ENCODE assay signal across 8 mouse cellular contexts in the genomic region with DNA sequence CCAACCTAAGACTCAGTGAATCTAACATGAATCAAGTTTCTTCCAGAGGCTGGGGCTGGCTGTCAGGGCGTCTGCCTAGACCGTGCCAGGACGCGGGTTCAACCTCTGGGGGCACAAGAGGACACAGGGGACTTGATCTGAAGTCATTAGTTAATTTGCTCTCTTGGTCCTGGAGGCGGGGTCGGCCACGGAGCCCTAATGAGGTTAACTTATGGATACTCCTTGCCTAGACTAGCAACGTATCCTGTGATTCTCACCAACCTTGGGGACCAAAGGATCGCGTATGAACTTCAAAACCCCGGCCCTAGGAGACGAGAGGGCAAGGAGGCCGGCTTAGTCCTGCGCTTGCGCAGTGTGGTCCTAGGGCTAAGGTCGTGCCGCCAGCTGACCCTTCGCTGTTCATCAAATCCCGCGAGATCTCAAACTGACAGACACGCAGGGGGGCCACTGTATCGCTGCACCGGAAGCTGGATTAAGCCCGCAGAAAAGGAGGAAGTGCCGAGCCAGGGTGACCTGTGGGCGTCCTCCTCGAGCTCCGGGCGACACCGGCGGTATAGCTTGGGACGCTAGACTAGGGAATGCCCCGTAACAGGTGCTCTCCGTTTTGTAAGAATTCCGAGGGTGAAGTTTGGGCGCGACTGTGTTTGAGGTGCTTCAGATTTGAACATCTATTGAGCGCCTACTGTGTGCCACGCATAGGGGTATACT. TPM values are rescaled to one million over a fixed set of nuclear protein-coding genes. Genes with fewer than 3 reads are reported as not detected.
DNase-seq lines count a peak whose midpoint lies in the region; ATAC-seq lines count a peak whose summit lies in the region.

A gene (plus strand): TSS at position 348 of the 708 bp plus-strand sequence.

- peak within 1 kb of the TSS; percentile 91 for H3K9ac ChIP-seq in heart, embryonic 13.5 days
- peak within 1 kb of the TSS; percentile 83 for H3K9ac ChIP-seq in liver, embryonic 12.5 days
- H3K9ac ChIP-seq in stomach, embryonic 15.5 days, result peak within 1 kb of the TSS; percentile 34; the same call in 1 of the 2 replicates

- H3K9me3 ChIP-seq in heart, embryonic 13.5 days, result no peaks in the 10 kb centered on the region
- no peaks in the 10 kb centered on the region for H3K9me3 ChIP-seq in liver, embryonic 12.5 days (replicated peaks)
- no peaks in the 10 kb centered on the region for H3K9me3 ChIP-seq in stomach, embryonic 15.5 days

- peak; percentile 93 for DNase-seq in CD4-positive, CD25-positive, alpha-beta regulatory T cell, adult 2 months (ENCODE audit: low read depth, low spot score)
- DNase-seq in fat pad, adult 2 months (ENCODE audit: extremely low read depth, low read depth, low spot score), result peak; percentile 64
- DNase-seq in kidney, postnatal 10 days, result peak; percentile 95
- peak; percentile 94 to 95 for DNase-seq in natural killer cell, adult 2 months (ENCODE audit: low spot score in 2 of 2)

- peak within 1 kb of the TSS; percentile 96 for H3K27ac ChIP-seq in brown adipose tissue, adult 24 weeks (replicated peaks; ENCODE audit: low read depth, low read length)
- H3K27ac ChIP-seq in heart, embryonic 13.5 days (replicated peaks), result peak within 1 kb of the TSS; percentile 88
- H3K27ac ChIP-seq in liver, embryonic 12.5 days, result peak within 1 kb of the TSS; percentile 87
- peak within 1 kb of the TSS; percentile 80 for H3K27ac ChIP-seq in stomach, embryonic 15.5 days

- ATAC-seq in heart, embryonic 13.5 days (ENCODE audit: extremely low read depth, insufficient number of reproducible peaks, low FRiP score, low TSS enrichment), result peak; percentile 89
- ATAC-seq in liver, embryonic 12.5 days, result peak; percentile 97
- peak; percentile 96 for ATAC-seq in stomach, embryonic 15.5 days (ENCODE audit: insufficient read depth, low FRiP score, low read depth)

- H3K36me3 ChIP-seq in heart, embryonic 13.5 days, result no peaks in the 10 kb centered on the region; the same call in 1 of the 2 replicates
- H3K36me3 ChIP-seq in liver, embryonic 12.5 days, result peaks cover 3% of the 10 kb centered on the region; the same call in 1 of the 2 replicates
- no peaks in the 10 kb centered on the region for H3K36me3 ChIP-seq in stomach, embryonic 15.5 days

- 0 out of 2 replicates have a peak, but pooled peaks cover 2% of the 10 kb centered on the region for H3K4me1 ChIP-seq in brown adipose tissue, adult 24 weeks (ENCODE audit: control insufficient read depth, insufficient read depth, insufficient read length, low read length)
- H3K4me1 ChIP-seq in heart, embryonic 13.5 days, result peaks cover 24% of the 10 kb centered on the region
- peaks cover 40% of the 10 kb centered on the region for H3K4me1 ChIP-seq in liver, embryonic 12.5 days
- H3K4me1 ChIP-seq in stomach, embryonic 15.5 days, result no peaks in the 10 kb centered on the region

- under 1% methylated on average over 39 of the region's 39 CpGs for WGBS in heart, embryonic 13.5 days
- under 1% methylated on average over 39 of the region's 39 CpGs for WGBS in liver, embryonic 12.5 days (ENCODE audit: insufficient replicate concordance)
- WGBS in stomach, embryonic 15.5 days, result under 1% methylated on average over 39 of the region's 39 CpGs

- H3K27me3 ChIP-seq in heart, embryonic 13.5 days (replicated peaks), result no peaks in the 10 kb centered on the region
- no peaks in the 10 kb centered on the region for H3K27me3 ChIP-seq in liver, embryonic 12.5 days (replicated peaks)
- no peaks in the 10 kb centered on the region for H3K27me3 ChIP-seq in stomach, embryonic 15.5 days (replicated peaks)

- peak within 1 kb of the TSS; percentile 80 for H3K4me2 ChIP-seq in heart, embryonic 13.5 days
- peak within 1 kb of the TSS; percentile 83 for H3K4me2 ChIP-seq in liver, embryonic 12.5 days
- peak within 1 kb of the TSS; percentile 73 for H3K4me2 ChIP-seq in stomach, embryonic 15.5 days

- H3K4me3 ChIP-seq in brown adipose tissue, adult 24 weeks (ENCODE audit: insufficient read depth, low read depth, low read length), result peak within 1 kb of the TSS; percentile 74
- H3K4me3 ChIP-seq in heart, embryonic 13.5 days, result peak within 1 kb of the TSS; percentile 77
- peak within 1 kb of the TSS; percentile 76 for H3K4me3 ChIP-seq in liver, embryonic 12.5 days
- peak within 1 kb of the TSS; percentile 58 for H3K4me3 ChIP-seq in stomach, embryonic 15.5 days (replicated peaks)

RNA-seq across cellular contexts. Expression of the gene that starts here (rescaled TPM):
- polyA plus RNA-seq in brown adipose tissue, adult 24 weeks (2012; ENCODE audit: insufficient read depth, insufficient read length, missing spikeins), result 253 and 299 TPM in 2 replicates
- polyA plus RNA-seq in heart, embryonic 13.5 days (2015; fragmentation: Nextera tagmentation; extraction: Ambion mirVana), result 58.0 and 65.3 TPM in 2 replicates
- polyA plus RNA-seq in liver, embryonic 12.5 days (2016; fragmentation: Nextera tagmentation; extraction: Ambion mirVana), result 34.9 and 35.0 TPM in 2 replicates
- 28.3 and 32.6 TPM in 2 replicates for polyA plus RNA-seq in stomach, embryonic 15.5 days (2015; fragmentation: Nextera tagmentation; extraction: Ambion mirVana)

Comparison
In these comparisons a context has a peak if more than half of its experiments do, and no peak if none do; other contexts are left out.
1. Peak in every context shown above with its lines: DNase-seq, ATAC-seq, H3K4me3 ChIP-seq and H3K27ac ChIP-seq.
2. H3K9ac ChIP-seq: peak in every context shown above with its lines; median percentile 91 in heart, embryonic 13.5 days; 83 in liver, embryonic 12.5 days; 34 in stomach, embryonic 15.5 days.